Mouse (Mus musculus) thymus, adult 2 months (tissue): ENCODE data around the gene Rasa1.

ENCODE experiments used
- CTCF ChIP-seq: fragments of 200-500 bp; IDR thresholded peaks from 2 replicates; pipeline ENCODE4 v1.5.1; 2012; ENCODE audit warnings: mild to moderate bottlenecking, control low read depth, low read length, moderate library complexity, borderline replicate concordance; ENCODE audit not compliant: control insufficient read depth, poor library complexity, insufficient read depth; ENCODE audit errors: extremely low read depth
- POLR2A ChIP-seq: fragments of 200-500 bp; IDR thresholded peaks from 2 replicates; pipeline ENCODE4 v1.6.1; 2012; ENCODE audit warnings: mild to moderate bottlenecking, low read length, control low read depth, moderate library complexity; ENCODE audit not compliant: control insufficient read depth, poor library complexity, insufficient read depth; ENCODE audit errors: extremely low read depth

DNA sequence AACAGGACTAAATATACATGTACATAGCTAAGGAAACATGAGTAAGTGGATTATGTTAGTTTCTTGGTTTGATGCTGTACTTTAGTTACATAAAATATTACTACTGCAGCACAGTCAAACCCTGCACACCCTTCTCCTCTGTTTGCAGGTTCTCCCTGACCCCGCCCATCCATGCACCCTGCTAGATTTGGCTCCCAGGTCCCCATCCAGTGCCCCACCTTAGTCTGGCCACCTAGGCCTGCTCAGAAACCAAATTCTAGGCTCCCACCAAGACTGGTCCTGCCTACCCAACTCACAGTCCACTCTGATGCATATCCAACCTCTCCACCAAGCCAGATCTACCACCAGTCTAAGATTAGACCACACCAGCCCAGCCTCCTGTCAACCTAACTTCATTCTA lies 14.4 kb downstream of the Rasa1 start:
- TF ChIP-seq CTCF: no peak
- TF ChIP-seq POLR2A: no peak
